Mouse (Mus musculus) adrenal gland, postnatal 14 days (tissue): ENCODE results near the gene Yeats2. TPM values are rescaled to one million over a fixed set of nuclear protein-coding genes. Genes with fewer than 3 reads are reported as not detected.

ENCODE experiments used
- total RNA-seq: library from RNA; stranded (reverse); gene quantifications from 2 replicates; pipeline ENCODE4 v1.2.3, GENCODE M21; 2021

Gene Yeats2
- total RNA-seq, 1 experiment from 2014 or later, result 32.2 TPM

Other genes starting within 250 kb of the Yeats2 start
- gene Klhl6, start 158.0 kb upstream of the Yeats2 start, total RNA-seq, result 7.3 and 13.0 TPM in 2 replicates
- gene Klhl24, start 43.5 kb upstream of the Yeats2 start, total RNA-seq, result 70.5 and 85.4 TPM in 2 replicates
- 3.2 and 4.9 TPM in 2 replicates for gene Map6d1, start 100.3 kb downstream of the Yeats2 start, total RNA-seq
- 122 and 147 TPM in 2 replicates for gene Parl, start 161.3 kb downstream of the Yeats2 start, total RNA-seq
- 0.34 and 0.70 TPM in 2 replicates for gene Cyp2ab1, start 184.3 kb downstream of the Yeats2 start, total RNA-seq